Mouse (Mus musculus): Measurements from ENCODE around the gene Tprn. TPM values are rescaled to one million over a fixed set of nuclear protein-coding genes. Genes with fewer than 3 reads are reported as not detected.
"Not testable (repeated sequence)": the region's sequence is repeated elsewhere in the genome, so short reads cannot be mapped to it uniquely, and the experiment has no call there.

Gene Tprn
- polyA plus RNA-seq, 1 experiment from 2014 or later, result 7.3 TPM

- 61% methylated on average over 10 of the region's 12 CpGs for WGBS
- H3K9me3 ChIP-seq (ENCODE audit: control insufficient read depth, low read length); H3K27ac ChIP-seq (ENCODE audit: low read depth, low read length); H3K36me3 ChIP-seq (ENCODE audit: control insufficient read depth, insufficient read depth, low read length); ATAC-seq (ENCODE audit: low FRiP score, low TSS enrichment); H3K27me3 ChIP-seq (ENCODE audit: control insufficient read depth, insufficient read depth, low read length): not testable (repeated sequence)
- Histone ChIP-seq H3K4me1 (ENCODE audit: control insufficient read depth, insufficient read depth, low read length) (peaks cover 12% of the 10 kb centered on the region), H3K9ac (ENCODE audit: low read depth, low read length) (peak overlapping the region; percentile 73; the same call in 1 of the 2 replicates), H3K4me3 (ENCODE audit: low read length) (peak overlapping the region; percentile 87), H3K4me2 (replicated peaks; ENCODE audit: low read depth, low read length) (peak overlapping the region; percentile 95)
These were observed 5.8 kb upstream of the Tprn start for GRCm38 (mm10) chr2:25256443-25257109.

GRCm38 (mm10) chr2:25257250-25257649 is 5.2 kb upstream of the Tprn start:
- not testable (repeated sequence) for H3K9me3 ChIP-seq (ENCODE audit: control insufficient read depth, low read length); H3K27ac ChIP-seq (ENCODE audit: low read depth, low read length); H3K4me2 ChIP-seq (replicated peaks; ENCODE audit: low read depth, low read length); H3K36me3 ChIP-seq (ENCODE audit: control insufficient read depth, insufficient read depth, low read length); H3K9ac ChIP-seq (ENCODE audit: low read depth, low read length); H3K27me3 ChIP-seq (ENCODE audit: control insufficient read depth, insufficient read depth, low read length); H3K4me3 ChIP-seq (ENCODE audit: low read length); ATAC-seq (ENCODE audit: low FRiP score, low TSS enrichment)
- peaks cover 12% of the 10 kb centered on the region for H3K4me1 ChIP-seq (ENCODE audit: control insufficient read depth, insufficient read depth, low read length)
- WGBS, result 87% methylated on average over 5 of the region's 5 CpGs

GRCm38 (mm10) chr2:25258887-25259286 is 3.5 kb upstream of the Tprn start:
- WGBS, result 64% methylated on average over 2 of the region's 2 CpGs
- no peak overlapping the region for H3K27ac ChIP-seq (ENCODE audit: low read depth, low read length)
- H3K9ac ChIP-seq (ENCODE audit: low read depth, low read length), result no peak overlapping the region
- H3K4me3 ChIP-seq (ENCODE audit: low read length), result no peak overlapping the region
- no peaks in the 10 kb centered on the region for H3K36me3 ChIP-seq (ENCODE audit: control insufficient read depth, insufficient read depth, low read length)
- ATAC-seq (ENCODE audit: low FRiP score, low TSS enrichment), result no peak
- peaks cover 10% of the 10 kb centered on the region for H3K27me3 ChIP-seq (ENCODE audit: control insufficient read depth, insufficient read depth, low read length)
- H3K9me3 ChIP-seq (ENCODE audit: control insufficient read depth, low read length), result no peaks in the 10 kb centered on the region
- H3K4me2 ChIP-seq (replicated peaks; ENCODE audit: low read depth, low read length), result no peak overlapping the region
- peaks cover 18% of the 10 kb centered on the region for H3K4me1 ChIP-seq (ENCODE audit: control insufficient read depth, insufficient read depth, low read length)

DNA sequence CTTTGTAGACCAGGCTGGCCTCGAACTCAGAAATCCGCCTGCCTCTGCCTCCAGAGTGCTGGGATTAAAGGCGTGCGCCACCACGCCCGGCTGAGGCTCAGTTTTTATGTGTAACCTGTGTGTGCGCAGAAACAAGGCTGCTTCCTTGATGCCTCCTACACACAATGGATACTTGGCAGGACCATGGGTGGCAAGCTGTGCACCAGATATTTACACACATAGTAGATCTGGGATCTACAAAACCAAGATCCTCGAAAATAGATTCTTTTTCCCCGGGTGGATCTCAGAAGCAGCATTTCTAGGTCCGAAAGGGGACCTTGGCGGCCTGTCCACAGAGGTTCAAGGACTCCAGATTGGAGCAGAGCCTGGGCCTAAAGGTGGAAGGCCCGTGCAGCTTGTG is 548 bp upstream of the Tprn start:
- Histone ChIP-seq H3K9me3 (ENCODE audit: control insufficient read depth, low read length) (no peaks in the 10 kb centered on the region), H3K27me3 (ENCODE audit: control insufficient read depth, insufficient read depth, low read length) (peaks cover 14% of the 10 kb centered on the region), H3K4me3 (ENCODE audit: low read length) (peak overlapping the region; percentile 78), H3K27ac (ENCODE audit: low read depth, low read length) (no peak overlapping the region; the same call in 1 of the 2 replicates), H3K4me1 (ENCODE audit: control insufficient read depth, insufficient read depth, low read length) (peaks cover 14% of the 10 kb centered on the region), H3K4me2 (replicated peaks; ENCODE audit: low read depth, low read length) (peak overlapping the region; percentile 99), H3K36me3 (ENCODE audit: control insufficient read depth, insufficient read depth, low read length) (no peaks in the 10 kb centered on the region), H3K9ac (ENCODE audit: low read depth, low read length) (peak overlapping the region; percentile 37; the same call in 1 of the 2 replicates)
- 52% methylated on average over 12 of the region's 12 CpGs for WGBS
- ATAC-seq (ENCODE audit: low FRiP score, low TSS enrichment), result no peak; the same call in 1 of the 2 replicates

DNA sequence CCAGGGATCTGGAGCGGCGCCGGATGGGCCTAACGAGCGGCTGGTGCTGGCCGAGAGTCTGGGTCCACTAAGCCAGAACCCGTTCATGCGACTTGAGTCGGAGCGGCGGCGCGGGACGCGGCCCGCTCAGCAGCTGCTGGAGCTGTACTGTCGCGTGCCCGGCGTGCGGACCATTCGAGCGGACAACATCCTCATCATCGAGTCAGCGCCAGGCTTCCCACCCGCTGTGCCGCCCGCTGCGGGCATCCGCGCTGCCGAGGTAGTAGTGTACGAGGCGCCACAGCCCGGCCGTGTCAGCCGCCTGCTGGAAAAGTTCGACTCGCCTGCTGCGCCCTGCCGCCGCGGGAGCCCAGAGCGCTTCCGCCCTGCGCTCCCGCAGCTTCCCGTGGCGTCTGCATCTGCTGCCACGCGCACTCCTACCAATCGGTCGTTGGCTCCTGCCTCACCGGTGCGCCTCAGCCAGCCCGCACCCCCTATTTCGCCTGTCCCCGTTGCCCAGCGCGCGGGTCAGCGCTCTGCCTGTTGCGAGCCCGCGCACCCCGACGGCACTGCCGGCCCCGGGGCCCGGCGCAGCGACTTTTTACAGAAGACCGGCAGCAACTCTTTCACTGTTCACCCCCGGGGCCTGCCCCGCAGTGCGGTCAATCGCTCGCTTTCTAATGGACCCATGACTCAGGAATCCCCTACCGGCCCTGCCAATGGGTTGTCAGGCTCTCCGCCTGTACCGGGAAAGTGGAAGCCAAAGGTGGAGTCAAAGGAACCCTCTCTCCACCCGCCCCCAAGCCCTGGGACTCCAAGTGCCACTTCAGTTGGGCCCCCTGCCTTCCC is 591 bp downstream of the Tprn start:
- under 1% methylated on average over 73 of the region's 82 CpGs for WGBS
- H3K4me2 ChIP-seq (replicated peaks; ENCODE audit: low read depth, low read length), result peak overlapping the region; percentile 99
- H3K27me3 ChIP-seq (ENCODE audit: control insufficient read depth, insufficient read depth, low read length), result peaks cover 14% of the 10 kb centered on the region
- peak overlapping the region; percentile 66 for H3K9ac ChIP-seq (ENCODE audit: low read depth, low read length)
- peaks cover 14% of the 10 kb centered on the region for H3K4me1 ChIP-seq (ENCODE audit: control insufficient read depth, insufficient read depth, low read length)
- no peaks in the 10 kb centered on the region for H3K9me3 ChIP-seq (ENCODE audit: control insufficient read depth, low read length)
- no peaks in the 10 kb centered on the region for H3K36me3 ChIP-seq (ENCODE audit: control insufficient read depth, insufficient read depth, low read length)
- H3K27ac ChIP-seq (ENCODE audit: low read depth, low read length), result no peak overlapping the region
- peak overlapping the region; percentile 78 for H3K4me3 ChIP-seq (ENCODE audit: low read length)
- ATAC-seq (ENCODE audit: low FRiP score, low TSS enrichment), result peak; percentile 16

DNA sequence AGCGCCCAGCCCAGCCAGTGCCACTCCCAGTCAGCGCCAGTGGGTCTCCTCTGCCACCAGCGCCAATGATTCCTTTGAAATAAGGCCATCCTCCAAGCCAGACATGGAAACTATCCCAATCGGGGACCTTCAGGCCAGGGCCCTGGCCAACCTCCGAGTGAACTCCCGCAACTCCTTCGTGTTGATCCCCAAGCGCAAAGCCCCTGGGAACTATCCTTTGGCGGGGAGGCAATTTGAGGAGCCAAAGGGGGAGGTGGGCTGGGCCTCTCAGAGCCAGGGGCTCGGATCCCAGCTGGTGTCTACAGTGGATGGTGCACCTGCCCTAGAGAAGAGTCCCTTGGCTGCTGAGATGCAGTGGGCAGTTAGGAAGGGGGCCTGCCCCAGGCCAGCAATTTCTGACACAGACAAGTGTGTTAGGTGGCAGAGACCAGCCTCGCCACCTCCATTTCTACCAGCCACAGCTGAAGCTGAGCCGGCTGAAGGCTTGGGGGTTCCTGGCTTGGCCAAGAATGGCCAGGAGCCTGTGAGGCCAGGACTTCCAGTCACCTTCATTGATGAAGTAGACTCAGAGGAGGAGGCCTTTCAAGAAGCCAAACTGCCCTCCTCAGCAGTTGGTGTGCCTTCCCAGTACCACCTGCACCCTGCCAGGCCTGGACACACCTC is 1.3 kb downstream of the Tprn start:
- Histone ChIP-seq H3K9ac (ENCODE audit: low read depth, low read length) (peak overlapping the region; percentile 66), H3K9me3 (ENCODE audit: control insufficient read depth, low read length) (no peaks in the 10 kb centered on the region), H3K4me3 (ENCODE audit: low read length) (peak overlapping the region; percentile 78), H3K36me3 (ENCODE audit: control insufficient read depth, insufficient read depth, low read length) (peaks cover under 1% of the 10 kb centered on the region), H3K27ac (ENCODE audit: low read depth, low read length) (no peak overlapping the region), H3K4me1 (ENCODE audit: control insufficient read depth, insufficient read depth, low read length) (peaks cover 14% of the 10 kb centered on the region), H3K27me3 (ENCODE audit: control insufficient read depth, insufficient read depth, low read length) (peaks cover 14% of the 10 kb centered on the region), H3K4me2 (replicated peaks; ENCODE audit: low read depth, low read length) (peak overlapping the region; percentile 99)
- WGBS, result 19% methylated on average over 12 of the region's 12 CpGs
- ATAC-seq (ENCODE audit: low FRiP score, low TSS enrichment), result no peak

GRCm38 (mm10) chr2:25264286-25264660 is 1.9 kb downstream of the Tprn start:
- WGBS, result 81% methylated on average over 5 of the region's 5 CpGs
- no peak overlapping the region; the same call in 1 of the 2 replicates for H3K4me3 ChIP-seq (ENCODE audit: low read length)
- H3K4me2 ChIP-seq (replicated peaks; ENCODE audit: low read depth, low read length), result peak overlapping the region; percentile 15; the same call in 1 of the 2 replicates
- no peak for ATAC-seq (ENCODE audit: low FRiP score, low TSS enrichment)
- peaks cover 6% of the 10 kb centered on the region for H3K36me3 ChIP-seq (ENCODE audit: control insufficient read depth, insufficient read depth, low read length)
- H3K9ac ChIP-seq (ENCODE audit: low read depth, low read length), result no peak overlapping the region; the same call in 1 of the 2 replicates
- no peak overlapping the region for H3K27ac ChIP-seq (ENCODE audit: low read depth, low read length)
- peaks cover 14% of the 10 kb centered on the region for H3K4me1 ChIP-seq (ENCODE audit: control insufficient read depth, insufficient read depth, low read length)
- H3K27me3 ChIP-seq (ENCODE audit: control insufficient read depth, insufficient read depth, low read length), result peaks cover 14% of the 10 kb centered on the region
- H3K9me3 ChIP-seq (ENCODE audit: control insufficient read depth, low read length), result no peaks in the 10 kb centered on the region

DNA sequence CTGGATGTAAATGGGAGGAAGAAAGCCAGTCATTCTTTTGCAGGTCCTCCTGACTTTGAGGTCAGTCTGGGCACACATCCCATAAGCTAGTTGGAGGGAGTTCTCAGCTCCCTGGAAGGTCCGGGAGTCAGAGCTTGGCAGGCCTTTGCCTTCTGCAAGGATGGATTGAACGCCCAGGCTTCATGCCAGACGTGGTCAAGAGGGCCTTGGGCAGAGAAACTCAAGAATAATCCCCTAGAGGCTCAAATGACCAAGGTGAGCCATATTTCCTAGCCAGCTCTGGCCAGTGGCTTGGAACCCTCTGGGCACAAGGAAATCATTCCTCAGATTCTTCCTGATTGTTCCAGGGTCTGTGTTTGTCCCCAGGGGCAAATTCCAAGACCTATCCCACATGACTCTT is 2.4 kb downstream of the Tprn start:
- Histone ChIP-seq H3K9me3 (ENCODE audit: control insufficient read depth, low read length) (no peaks in the 10 kb centered on the region), H3K9ac (ENCODE audit: low read depth, low read length) (no peak overlapping the region), H3K4me2 (replicated peaks; ENCODE audit: low read depth, low read length) (peak overlapping the region; percentile 15; the same call in 1 of the 2 replicates), H3K4me3 (ENCODE audit: low read length) (no peak overlapping the region), H3K27me3 (ENCODE audit: control insufficient read depth, insufficient read depth, low read length) (peaks cover 14% of the 10 kb centered on the region), H3K4me1 (ENCODE audit: control insufficient read depth, insufficient read depth, low read length) (peaks cover 14% of the 10 kb centered on the region), H3K36me3 (ENCODE audit: control insufficient read depth, insufficient read depth, low read length) (peaks cover 12% of the 10 kb centered on the region), H3K27ac (ENCODE audit: low read depth, low read length) (no peak overlapping the region)
- ATAC-seq (ENCODE audit: low FRiP score, low TSS enrichment), result no peak
- WGBS, result 70% methylated on average over 3 of the region's 3 CpGs

Measured in kidney, embryonic 14.5 days (tissue).